Mouse (Mus musculus) ES-Bruce4 (cell line): ENCODE measurements around the gene Rmdn2.

Experiments
- CTCF ChIP-seq: IDR thresholded peaks from one replicate; pipeline ENCODE4 v1.8.1; 2011; ENCODE audit warnings: low read depth, low read length
- EP300 ChIP-seq: IDR thresholded peaks from 2 replicates; pipeline ENCODE4 v1.6.1; 2011; ENCODE audit warnings: low read depth, low read length; ENCODE audit not compliant: insufficient read depth

- no peak for TF ChIP-seq CTCF
- TF ChIP-seq EP300: no peak
Observed at GRCm38 (mm10) chr17:79720681-79721080, 109.0 kb downstream of the Rmdn2 start.
